Mouse (Mus musculus) left cerebral cortex, adult 8-10 months (tissue): ENCODE data around the gene Chrna9. TPM values are rescaled to one million over a fixed set of nuclear protein-coding genes. Genes with fewer than 3 reads are reported as not detected.

Experiments
- DNase-seq, 2 experiments: peaks; one replicate each; pipeline ENCODE4 v3.0.0; 2022; ENCODE audit warnings: low spot score in 2 of 2
- total RNA-seq, 4 experiments: library from RNA; stranded (reverse); gene quantifications; 2 replicates each; pipeline ENCODE4 v1.2.4; 2022

Gene Chrna9
- not detected for total RNA-seq

GRCm38 (mm10) chr5:65934783-65935182 is at the start of gene Chrna9:
Gene Chrna9, plus strand, starts transcription at chr5:65934921.
- DNase-seq = no peak

GRCm38 (mm10) chr5:65885699-65886443 is 48.9 kb upstream of the Chrna9 start:
- no peak for DNase-seq

- DNase-seq = no peak
Measured at GRCm38 (mm10) chr5:65888102-65888501, 46.6 kb upstream of the Chrna9 start.

GRCm38 (mm10) chr5:65888998-65889397 is 45.7 kb upstream of the Chrna9 start:
- DNase-seq = no peak

GRCm38 (mm10) chr5:65891251-65891826 is 43.4 kb upstream of the Chrna9 start:
- DNase-seq = no peak

- DNase-seq = no peak
Measured at GRCm38 (mm10) chr5:65895121-65895692, 39.5 kb upstream of the Chrna9 start.

GRCm38 (mm10) chr5:65895764-65896163 is 39.0 kb upstream of the Chrna9 start:
- no peak for DNase-seq

GRCm38 (mm10) chr5:65897731-65898130 is 37.0 kb upstream of the Chrna9 start:
- no peak for DNase-seq

- DNase-seq = no peak
Measured at GRCm38 (mm10) chr5:65898683-65899082, 36.0 kb upstream of the Chrna9 start.

- DNase-seq = no peak
Measured at GRCm38 (mm10) chr5:65900113-65900512, 34.6 kb upstream of the Chrna9 start.

- no peak for DNase-seq
Measured at GRCm38 (mm10) chr5:65900862-65901265, 33.9 kb upstream of the Chrna9 start.

- DNase-seq = no peak
Measured at GRCm38 (mm10) chr5:65901868-65902418, 32.8 kb upstream of the Chrna9 start.

GRCm38 (mm10) chr5:65902811-65903210 is 31.9 kb upstream of the Chrna9 start:
- no peak for DNase-seq

- DNase-seq = no peak
Measured at GRCm38 (mm10) chr5:65904476-65904875, 30.2 kb upstream of the Chrna9 start.

- no peak for DNase-seq
Measured at GRCm38 (mm10) chr5:65908751-65909150, 26.0 kb upstream of the Chrna9 start.

- no peak for DNase-seq
Measured at GRCm38 (mm10) chr5:65909321-65909720, 25.4 kb upstream of the Chrna9 start.

GRCm38 (mm10) chr5:65910398-65910797 is 24.3 kb upstream of the Chrna9 start:
- no peak for DNase-seq

GRCm38 (mm10) chr5:65911676-65912075 is 23.0 kb upstream of the Chrna9 start:
- DNase-seq = no peak

GRCm38 (mm10) chr5:65912201-65912600 is 22.5 kb upstream of the Chrna9 start:
- DNase-seq = no peak

GRCm38 (mm10) chr5:65913126-65913525 is 21.6 kb upstream of the Chrna9 start:
- no peak for DNase-seq

GRCm38 (mm10) chr5:65914342-65914741 is 20.4 kb upstream of the Chrna9 start:
- DNase-seq = no peak

- no peak for DNase-seq
Measured at GRCm38 (mm10) chr5:65916930-65917329, 17.8 kb upstream of the Chrna9 start.
